In the genomic region with DNA sequence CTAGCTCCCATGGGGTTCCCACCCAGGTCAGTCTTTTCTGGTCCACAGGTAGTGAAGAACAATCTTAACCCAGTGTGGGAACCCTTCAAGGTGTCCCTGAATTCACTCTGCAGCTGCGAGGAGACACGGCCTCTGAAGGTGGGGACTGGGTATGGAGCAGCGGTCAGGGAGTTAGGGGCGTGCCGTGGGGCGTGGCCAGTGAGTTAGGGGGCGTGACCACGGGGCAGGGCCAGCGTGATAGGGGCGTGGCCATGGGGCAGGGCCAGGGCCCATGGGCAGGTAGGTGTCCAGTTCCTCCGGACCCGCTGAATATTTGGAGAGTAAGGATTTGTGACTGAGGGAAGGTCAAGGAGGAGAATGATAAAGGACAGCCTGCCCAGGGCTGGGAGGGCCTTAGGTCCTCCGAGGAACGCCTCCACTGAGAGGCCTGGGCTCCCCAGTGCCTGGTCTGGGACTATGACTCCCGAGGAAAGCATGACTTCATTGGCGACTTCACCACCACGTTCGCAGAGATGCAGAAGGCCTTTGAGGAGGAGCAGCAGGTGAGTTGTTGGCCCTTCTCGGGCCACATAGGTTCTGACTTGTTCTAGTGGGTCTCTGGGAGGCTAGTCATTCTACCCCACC, we compare ENCODE assay signal across 8 mouse cellular contexts. TPM values are rescaled to one million over a fixed set of nuclear protein-coding genes. Genes with fewer than 3 reads are reported as not detected.
DNase-seq lines count a peak whose midpoint lies in the region; ATAC-seq and TF ChIP-seq lines count a peak whose summit lies in the region.

No protein-coding gene starts in this region.

- H3K4me1 ChIP-seq in hindbrain, embryonic 10.5 days (replicated peaks): peaks cover 29% of the 10 kb centered on the region
- no peaks in the 10 kb centered on the region; the same call in 1 of the 2 replicates for H3K4me1 ChIP-seq in hindbrain, embryonic 13.5 days (replicated peaks)
- H3K4me1 ChIP-seq in brown adipose tissue, adult 24 weeks (ENCODE audit: control insufficient read depth, insufficient read depth, insufficient read length, low read length): no peaks in the 10 kb centered on the region
- H3K4me1 ChIP-seq in intestine, embryonic 16.5 days (ENCODE audit: control insufficient read depth, insufficient read depth, low read length): peaks cover 9% of the 10 kb centered on the region; the same call in 1 of the 2 replicates
- no peaks in the 10 kb centered on the region; the same call in 1 of the 2 replicates for H3K4me1 ChIP-seq in liver, embryonic 16.5 days (ENCODE audit: control insufficient read depth, low read depth, low read length)
- H3K4me1 ChIP-seq in testis, adult 2 months (ENCODE audit: control insufficient read depth, insufficient read depth, low read length): peaks cover 13% of the 10 kb centered on the region
- no peaks in the 10 kb centered on the region for H3K4me1 ChIP-seq in hindbrain, postnatal 0 days (ENCODE audit: insufficient read depth, low read length)

- H3K9ac ChIP-seq in hindbrain, embryonic 13.5 days: no peak overlapping the region
- 0 out of 2 replicates have a peak overlapping the region, but pooled peaks have one; percentile 10 for H3K9ac ChIP-seq in intestine, embryonic 16.5 days (ENCODE audit: low read depth, low read length)
- no peak overlapping the region for H3K9ac ChIP-seq in liver, embryonic 16.5 days (ENCODE audit: low read depth, low read length)
- H3K9ac ChIP-seq in hindbrain, postnatal 0 days (replicated peaks; ENCODE audit: low read length): no peak overlapping the region

- H3K27ac ChIP-seq in hindbrain, embryonic 10.5 days: no peak overlapping the region
- H3K27ac ChIP-seq in hindbrain, embryonic 13.5 days: no peak overlapping the region
- no peak overlapping the region for H3K27ac ChIP-seq in brown adipose tissue, adult 24 weeks (replicated peaks; ENCODE audit: low read depth, low read length)
- no peak overlapping the region for H3K27ac ChIP-seq in intestine, embryonic 16.5 days (ENCODE audit: low read length)
- H3K27ac ChIP-seq in liver, embryonic 16.5 days (ENCODE audit: low read length): no peak overlapping the region
- no peak overlapping the region for H3K27ac ChIP-seq in testis, adult 2 months (ENCODE audit: control insufficient read depth, insufficient read depth, low read depth, low read length)
- H3K27ac ChIP-seq in hindbrain, postnatal 0 days: no peak overlapping the region

- TF ChIP-seq CTCF in testis, adult 2 months (IDR thresholded peaks at IDR 0.05; ENCODE audit: control insufficient read depth, insufficient read depth, insufficient replicate concordance, low read depth, low read length): no peak
- no peak for TF ChIP-seq CTCF in hindbrain, postnatal 0 days (IDR thresholded peaks at IDR 0.05; ENCODE audit: low read depth)

- no peak overlapping the region for H3K4me2 ChIP-seq in hindbrain, embryonic 13.5 days
- H3K4me2 ChIP-seq in intestine, embryonic 16.5 days (ENCODE audit: low read depth, low read length): peak overlapping the region; percentile 45
- no peak overlapping the region; the same call in 1 of the 2 replicates for H3K4me2 ChIP-seq in liver, embryonic 16.5 days (ENCODE audit: low read depth, low read length)
- H3K4me2 ChIP-seq in hindbrain, postnatal 0 days (ENCODE audit: low read depth, low read length): no peak overlapping the region

- peak; percentile 70 for DNase-seq in hindbrain, embryonic 10.5 days (ENCODE audit: low spot score)
- no peak for DNase-seq in cerebellum, postnatal 4 days (ENCODE audit: low spot score in 2 of 2)
- no peak for DNase-seq in hindbrain, postnatal 0 days (ENCODE audit: low spot score)

- peaks cover 59% of the 10 kb centered on the region for H3K27me3 ChIP-seq in hindbrain, embryonic 10.5 days (ENCODE audit: insufficient read depth, poor library complexity, severe bottlenecking)
- peaks cover 42% of the 10 kb centered on the region for H3K27me3 ChIP-seq in hindbrain, embryonic 13.5 days
- no peaks in the 10 kb centered on the region for H3K27me3 ChIP-seq in intestine, embryonic 16.5 days (replicated peaks; ENCODE audit: control insufficient read depth, insufficient read depth, low read length)
- peaks cover 8% of the 10 kb centered on the region; the same call in 1 of the 2 replicates for H3K27me3 ChIP-seq in liver, embryonic 16.5 days (ENCODE audit: control insufficient read depth, insufficient read depth, low read depth, low read length)
- no peaks in the 10 kb centered on the region for H3K27me3 ChIP-seq in testis, adult 2 months (ENCODE audit: control insufficient read depth, insufficient read depth, low read length)
- no peaks in the 10 kb centered on the region; the same call in 1 of the 2 replicates for H3K27me3 ChIP-seq in hindbrain, postnatal 0 days (ENCODE audit: insufficient read depth, low read length)

- no peaks in the 10 kb centered on the region for H3K36me3 ChIP-seq in hindbrain, embryonic 10.5 days
- no peaks in the 10 kb centered on the region for H3K36me3 ChIP-seq in hindbrain, embryonic 13.5 days
- no peaks in the 10 kb centered on the region for H3K36me3 ChIP-seq in intestine, embryonic 16.5 days (ENCODE audit: control insufficient read depth, insufficient read depth, low read length)
- H3K36me3 ChIP-seq in liver, embryonic 16.5 days (ENCODE audit: control insufficient read depth, insufficient read depth): no peaks in the 10 kb centered on the region
- H3K36me3 ChIP-seq in testis, adult 2 months (ENCODE audit: control insufficient read depth, insufficient read depth, low read length): no peaks in the 10 kb centered on the region
- no peaks in the 10 kb centered on the region for H3K36me3 ChIP-seq in hindbrain, postnatal 0 days (ENCODE audit: insufficient read depth, low read length)

- H3K9me3 ChIP-seq in hindbrain, embryonic 10.5 days: no peaks in the 10 kb centered on the region
- no peaks in the 10 kb centered on the region for H3K9me3 ChIP-seq in hindbrain, embryonic 13.5 days
- H3K9me3 ChIP-seq in intestine, embryonic 16.5 days (ENCODE audit: control insufficient read depth, low read length): no peaks in the 10 kb centered on the region
- no peaks in the 10 kb centered on the region for H3K9me3 ChIP-seq in liver, embryonic 16.5 days (replicated peaks; ENCODE audit: control insufficient read depth, low read length)
- no peaks in the 10 kb centered on the region for H3K9me3 ChIP-seq in hindbrain, postnatal 0 days (ENCODE audit: low read length)

- peak overlapping the region; percentile 26 for H3K4me3 ChIP-seq in hindbrain, embryonic 10.5 days
- H3K4me3 ChIP-seq in hindbrain, embryonic 13.5 days: no peak overlapping the region
- H3K4me3 ChIP-seq in brown adipose tissue, adult 24 weeks (ENCODE audit: insufficient read depth, low read depth, low read length): peak overlapping the region; percentile 10
- H3K4me3 ChIP-seq in intestine, embryonic 16.5 days (ENCODE audit: low read length): peak overlapping the region; percentile 29
- H3K4me3 ChIP-seq in liver, embryonic 16.5 days (ENCODE audit: low read depth, low read length): no peak overlapping the region
- peak overlapping the region; percentile 4; the same call in 1 of the 2 replicates for H3K4me3 ChIP-seq in testis, adult 2 months (ENCODE audit: control insufficient read depth, low read depth, low read length)
- H3K4me3 ChIP-seq in hindbrain, postnatal 0 days (ENCODE audit: low read length): no peak overlapping the region

- 3% methylated on average over 19 of the region's 19 CpGs for WGBS in hindbrain, embryonic 10.5 days
- 7% methylated on average over 19 of the region's 19 CpGs for WGBS in hindbrain, embryonic 13.5 days
- 7% methylated on average over 19 of the region's 19 CpGs for WGBS in intestine, embryonic 16.5 days
- WGBS in liver, embryonic 16.5 days (ENCODE audit: insufficient replicate concordance): 9% methylated on average over 19 of the region's 19 CpGs
- 9% methylated on average over 19 of the region's 19 CpGs for WGBS in hindbrain, postnatal 0 days

- no peak for ATAC-seq in hindbrain, embryonic 13.5 days (ENCODE audit: low FRiP score)
- peak; percentile 90 for ATAC-seq in intestine, embryonic 16.5 days
- ATAC-seq in liver, embryonic 16.5 days (ENCODE audit: low read depth): peak; percentile 61
- no peak for ATAC-seq in hindbrain, postnatal 0 days

- TF ChIP-seq POLR2A in testis, adult 2 months (IDR thresholded peaks at IDR 0.05; ENCODE audit: control insufficient read depth, low read depth, low read length): no peak

RNA-seq across cellular contexts. Expression of gene Cpne7, which starts 9.1 kb away (rescaled TPM):
- polyA plus RNA-seq in hindbrain, embryonic 10.5 days (2016; fragmentation: Nextera tagmentation; extraction: Ambion mirVana): 0.12 and 0.63 TPM in 2 replicates
- 0.53 and 0.87 TPM in 2 replicates for polyA plus RNA-seq in hindbrain, embryonic 13.5 days (2015; fragmentation: Nextera tagmentation; extraction: Ambion mirVana)
- polyA plus RNA-seq in brown adipose tissue, adult 24 weeks (2012; ENCODE audit: insufficient read depth, insufficient read length, missing spikeins): not detected in 2 replicates
- polyA plus RNA-seq in intestine, embryonic 16.5 days (2015; fragmentation: Nextera tagmentation; extraction: Ambion mirVana): 0.78 and 0.93 TPM in 2 replicates
- 0.29 and 0.32 TPM in 2 replicates for polyA plus RNA-seq in liver, embryonic 16.5 days (2015; fragmentation: Nextera tagmentation; extraction: Ambion mirVana)
- 1.1 and 1.3 TPM in 2 replicates for polyA plus RNA-seq in testis, adult 2 months (2012; rRNA removed)
- total RNA-seq in hindbrain, postnatal 0 days (2014; rRNA removed): 16.5 and 21.2 TPM in 2 replicates
- polyA plus RNA-seq in hindbrain, postnatal 0 days (2015; fragmentation: Nextera tagmentation; extraction: Ambion mirVana): 11.9 and 13.4 TPM in 2 replicates

RNA-seq across cellular contexts. Expression of gene Rpl13, which starts 24.2 kb away (rescaled TPM):
- 1,248 and 1,330 TPM in 2 replicates for polyA plus RNA-seq in hindbrain, embryonic 10.5 days (2016; fragmentation: Nextera tagmentation; extraction: Ambion mirVana)
- 766 and 789 TPM in 2 replicates for polyA plus RNA-seq in hindbrain, embryonic 13.5 days (2015; fragmentation: Nextera tagmentation; extraction: Ambion mirVana)
- 615 and 813 TPM in 2 replicates for polyA plus RNA-seq in brown adipose tissue, adult 24 weeks (2012; ENCODE audit: insufficient read depth, insufficient read length, missing spikeins)
- 1,403 and 1,521 TPM in 2 replicates for polyA plus RNA-seq in intestine, embryonic 16.5 days (2015; fragmentation: Nextera tagmentation; extraction: Ambion mirVana)
- 732 and 803 TPM in 2 replicates for polyA plus RNA-seq in liver, embryonic 16.5 days (2015; fragmentation: Nextera tagmentation; extraction: Ambion mirVana)
- polyA plus RNA-seq in testis, adult 2 months (2012; rRNA removed): 834 and 1,155 TPM in 2 replicates
- 2,723 and 2,758 TPM in 2 replicates for total RNA-seq in hindbrain, postnatal 0 days (2014; rRNA removed)
- 808 and 861 TPM in 2 replicates for polyA plus RNA-seq in hindbrain, postnatal 0 days (2015; fragmentation: Nextera tagmentation; extraction: Ambion mirVana)

RNA-seq across cellular contexts. Expression of gene Sult5a1, which starts 31.8 kb away (rescaled TPM):
- 4.3 and 5.8 TPM in 2 replicates for polyA plus RNA-seq in hindbrain, embryonic 10.5 days (2016; fragmentation: Nextera tagmentation; extraction: Ambion mirVana)
- polyA plus RNA-seq in hindbrain, embryonic 13.5 days (2015; fragmentation: Nextera tagmentation; extraction: Ambion mirVana): 1.5 and 2.2 TPM in 2 replicates
- 3.4 and 4.3 TPM in 2 replicates for polyA plus RNA-seq in brown adipose tissue, adult 24 weeks (2012; ENCODE audit: insufficient read depth, insufficient read length, missing spikeins)
- polyA plus RNA-seq in intestine, embryonic 16.5 days (2015; fragmentation: Nextera tagmentation; extraction: Ambion mirVana): 9.3 and 9.6 TPM in 2 replicates
- 0.74 and 0.89 TPM in 2 replicates for polyA plus RNA-seq in liver, embryonic 16.5 days (2015; fragmentation: Nextera tagmentation; extraction: Ambion mirVana)
- 3.8 and 5.2 TPM in 2 replicates for polyA plus RNA-seq in testis, adult 2 months (2012; rRNA removed)
- 2.9 and 3.7 TPM in 2 replicates for total RNA-seq in hindbrain, postnatal 0 days (2014; rRNA removed)
- polyA plus RNA-seq in hindbrain, postnatal 0 days (2015; fragmentation: Nextera tagmentation; extraction: Ambion mirVana): 2.7 and 2.9 TPM in 2 replicates

RNA-seq across cellular contexts. Expression of gene Dpep1, which starts 59.7 kb away (rescaled TPM):
- polyA plus RNA-seq in hindbrain, embryonic 10.5 days (2016; fragmentation: Nextera tagmentation; extraction: Ambion mirVana): 3.2 and 4.9 TPM in 2 replicates
- polyA plus RNA-seq in hindbrain, embryonic 13.5 days (2015; fragmentation: Nextera tagmentation; extraction: Ambion mirVana): 0.35 TPM in 1 of 2 replicates, not detected in the other
- polyA plus RNA-seq in brown adipose tissue, adult 24 weeks (2012; ENCODE audit: insufficient read depth, insufficient read length, missing spikeins): 29.4 and 31.2 TPM in 2 replicates
- polyA plus RNA-seq in intestine, embryonic 16.5 days (2015; fragmentation: Nextera tagmentation; extraction: Ambion mirVana): 7.5 and 12.6 TPM in 2 replicates
- polyA plus RNA-seq in liver, embryonic 16.5 days (2015; fragmentation: Nextera tagmentation; extraction: Ambion mirVana): 0.12 and 0.39 TPM in 2 replicates
- polyA plus RNA-seq in testis, adult 2 months (2012; rRNA removed): 9.6 and 10.5 TPM in 2 replicates
- 1.2 and 1.8 TPM in 2 replicates for total RNA-seq in hindbrain, postnatal 0 days (2014; rRNA removed)
- 0.84 and 1.0 TPM in 2 replicates for polyA plus RNA-seq in hindbrain, postnatal 0 days (2015; fragmentation: Nextera tagmentation; extraction: Ambion mirVana)

Comparison
In these comparisons a context has a peak if more than half of its experiments do, and no peak if none do; other contexts are left out.
1. H3K4me3 ChIP-seq: peak in hindbrain, embryonic 10.5 days (single experiment), brown adipose tissue, adult 24 weeks (single experiment), intestine, embryonic 16.5 days (single experiment) and testis, adult 2 months (single experiment); none in hindbrain, embryonic 13.5 days (single experiment), liver, embryonic 16.5 days (single experiment) and hindbrain, postnatal 0 days (single experiment).
2. ATAC-seq: peak in intestine, embryonic 16.5 days (single experiment) and liver, embryonic 16.5 days (single experiment); none in hindbrain, embryonic 13.5 days (single experiment) and hindbrain, postnatal 0 days (single experiment).